Mouse (Mus musculus): ENCODE results near the gene Col27a1. TPM values are rescaled to one million over a fixed set of nuclear protein-coding genes. Genes with fewer than 3 reads are reported as not detected.

Gene Col27a1
- polyA plus RNA-seq, 2 experiments, result 1.2 to 3.8 TPM

GRCm38 (mm10) chr4:63257346-63257745, 43.5 kb downstream of the Col27a1 start:
- H3K4me3 ChIP-seq (ENCODE audit: insufficient read depth in 1 of 2, low read depth in 2 of 2, low read length in 2 of 2), result no peak overlapping the region
- no peak overlapping the region for H3K4me2 ChIP-seq (ENCODE audit: low read depth)
- H3K36me3 ChIP-seq (replicated peaks; ENCODE audit: control insufficient read depth, insufficient read depth, low read depth), result no peaks in the 10 kb centered on the region
- ATAC-seq (ENCODE audit: insufficient read depth) (no peak), DNase-seq (ENCODE audit: low read depth in 3 of 3, low spot score in 3 of 3) (no peak)
- H3K27me3 ChIP-seq (ENCODE audit: control insufficient read depth, insufficient read depth, low read length), result no peaks in the 10 kb centered on the region
- H3K9me3 ChIP-seq (ENCODE audit: control insufficient read depth, low read length), result no peaks in the 10 kb centered on the region
- H3K4me1 ChIP-seq (replicated peaks; ENCODE audit: control insufficient read depth in 2 of 2, insufficient read depth in 2 of 2, low read length in 1 of 2), result no peaks in the 10 kb centered on the region
- 64% methylated on average over 7 of the region's 7 CpGs for WGBS (ENCODE audit: insufficient replicate concordance)
- TF ChIP-seq CTCF (IDR thresholded peaks at IDR 0.05; ENCODE audit: low read depth) (no peak), EP300 (IDR thresholded peaks at IDR 0.05; ENCODE audit: low read depth) (no peak)
- H3K27ac ChIP-seq, result no peak overlapping the region
- no peak overlapping the region for H3K9ac ChIP-seq (replicated peaks)

GRCm38 (mm10) chr4:63258096-63258495, 44.3 kb downstream of the Col27a1 start:
- Histone ChIP-seq H3K27me3 (ENCODE audit: control insufficient read depth, insufficient read depth, low read length) (no peaks in the 10 kb centered on the region), H3K4me2 (ENCODE audit: low read depth) (no peak overlapping the region), H3K4me3 (ENCODE audit: insufficient read depth in 1 of 2, low read depth in 2 of 2, low read length in 2 of 2) (no peak overlapping the region), H3K36me3 (replicated peaks; ENCODE audit: control insufficient read depth, insufficient read depth, low read depth) (no peaks in the 10 kb centered on the region), H3K9ac (replicated peaks) (no peak overlapping the region), H3K4me1 (replicated peaks; ENCODE audit: control insufficient read depth in 2 of 2, insufficient read depth in 2 of 2, low read length in 1 of 2) (no peaks in the 10 kb centered on the region), H3K27ac (no peak overlapping the region), H3K9me3 (ENCODE audit: control insufficient read depth, low read length) (no peaks in the 10 kb centered on the region)
- ATAC-seq (ENCODE audit: insufficient read depth) (no peak), DNase-seq (ENCODE audit: low read depth in 3 of 3, low spot score in 3 of 3) (no peak)
- TF ChIP-seq CTCF (IDR thresholded peaks at IDR 0.05; ENCODE audit: low read depth), result no peak
- TF ChIP-seq EP300 (IDR thresholded peaks at IDR 0.05; ENCODE audit: low read depth), result no peak
- 83% methylated on average over 14 of the region's 14 CpGs for WGBS (ENCODE audit: insufficient replicate concordance)

- DNase-seq (ENCODE audit: low read depth in 3 of 3, low spot score in 3 of 3) (no peak), ATAC-seq (ENCODE audit: insufficient read depth) (no peak)
- H3K4me2 ChIP-seq (ENCODE audit: low read depth), result no peak overlapping the region
- H3K9ac ChIP-seq (replicated peaks), result no peak overlapping the region
- H3K9me3 ChIP-seq (ENCODE audit: control insufficient read depth, low read length), result no peaks in the 10 kb centered on the region
- no peaks in the 10 kb centered on the region for H3K27me3 ChIP-seq (ENCODE audit: control insufficient read depth, insufficient read depth, low read length)
- H3K27ac ChIP-seq, result no peak overlapping the region
- H3K4me1 ChIP-seq (replicated peaks; ENCODE audit: control insufficient read depth in 2 of 2, insufficient read depth in 2 of 2, low read length in 1 of 2), result no peaks in the 10 kb centered on the region
- TF ChIP-seq EP300 (IDR thresholded peaks at IDR 0.05; ENCODE audit: low read depth) (no peak), CTCF (IDR thresholded peaks at IDR 0.05; ENCODE audit: low read depth) (no peak)
- 65% methylated on average over 6 of the region's 6 CpGs for WGBS (ENCODE audit: insufficient replicate concordance)
- no peaks in the 10 kb centered on the region for H3K36me3 ChIP-seq (replicated peaks; ENCODE audit: control insufficient read depth, insufficient read depth, low read depth)
- no peak overlapping the region for H3K4me3 ChIP-seq (ENCODE audit: insufficient read depth in 1 of 2, low read depth in 2 of 2, low read length in 2 of 2)
These were observed 45.3 kb downstream of the Col27a1 start for GRCm38 (mm10) chr4:63259066-63259465.

GRCm38 (mm10) chr4:63260506-63260905, 46.7 kb downstream of the Col27a1 start:
- no peak overlapping the region for H3K4me3 ChIP-seq (ENCODE audit: insufficient read depth in 1 of 2, low read depth in 2 of 2, low read length in 2 of 2)
- H3K4me2 ChIP-seq (ENCODE audit: low read depth), result no peak overlapping the region
- H3K4me1 ChIP-seq (replicated peaks; ENCODE audit: control insufficient read depth in 2 of 2, insufficient read depth in 2 of 2, low read length in 1 of 2), result no peaks in the 10 kb centered on the region
- DNase-seq (ENCODE audit: low read depth in 3 of 3, low spot score in 3 of 3) (no peak), ATAC-seq (ENCODE audit: insufficient read depth) (no peak)
- TF ChIP-seq CTCF (IDR thresholded peaks at IDR 0.05; ENCODE audit: low read depth) (no peak), EP300 (IDR thresholded peaks at IDR 0.05; ENCODE audit: low read depth) (no peak)
- H3K9me3 ChIP-seq (ENCODE audit: control insufficient read depth, low read length), result no peaks in the 10 kb centered on the region
- no peaks in the 10 kb centered on the region for H3K36me3 ChIP-seq (replicated peaks; ENCODE audit: control insufficient read depth, insufficient read depth, low read depth)
- WGBS (ENCODE audit: insufficient replicate concordance), result 70% methylated on average over 10 of the region's 10 CpGs
- H3K27ac ChIP-seq, result no peak overlapping the region
- H3K9ac ChIP-seq (replicated peaks), result no peak overlapping the region
- no peaks in the 10 kb centered on the region for H3K27me3 ChIP-seq (ENCODE audit: control insufficient read depth, insufficient read depth, low read length)

- 64% methylated on average over 1 of the region's 1 CpGs for WGBS (ENCODE audit: insufficient replicate concordance)
- DNase-seq (ENCODE audit: low read depth in 3 of 3, low spot score in 3 of 3) (no peak), ATAC-seq (ENCODE audit: insufficient read depth) (no peak)
- Histone ChIP-seq H3K36me3 (replicated peaks; ENCODE audit: control insufficient read depth, insufficient read depth, low read depth) (no peaks in the 10 kb centered on the region), H3K27ac (no peak overlapping the region), H3K9ac (replicated peaks) (no peak overlapping the region), H3K4me3 (ENCODE audit: insufficient read depth in 1 of 2, low read depth in 2 of 2, low read length in 2 of 2) (no peak overlapping the region), H3K4me2 (ENCODE audit: low read depth) (no peak overlapping the region), H3K9me3 (ENCODE audit: control insufficient read depth, low read length) (no peaks in the 10 kb centered on the region), H3K27me3 (ENCODE audit: control insufficient read depth, insufficient read depth, low read length) (no peaks in the 10 kb centered on the region), H3K4me1 (replicated peaks; ENCODE audit: control insufficient read depth in 2 of 2, insufficient read depth in 2 of 2, low read length in 1 of 2) (no peaks in the 10 kb centered on the region)
- no peak for TF ChIP-seq EP300 (IDR thresholded peaks at IDR 0.05; ENCODE audit: low read depth)
- no peak for TF ChIP-seq CTCF (IDR thresholded peaks at IDR 0.05; ENCODE audit: low read depth)
These were observed 49.1 kb downstream of the Col27a1 start for GRCm38 (mm10) chr4:63262941-63263340.

Measured in liver, embryonic 14.5 days (tissue).